Mouse (Mus musculus): ENCODE results near the gene Rasa3. TPM values are rescaled to one million over a fixed set of nuclear protein-coding genes. Genes with fewer than 3 reads are reported as not detected.
A peak's percentile ranks its signal among the peaks of the same experiment; 100 is the strongest.

Gene Rasa3
- polyA plus RNA-seq, 1 experiment from 2014 or later = 20.9 TPM

DNA sequence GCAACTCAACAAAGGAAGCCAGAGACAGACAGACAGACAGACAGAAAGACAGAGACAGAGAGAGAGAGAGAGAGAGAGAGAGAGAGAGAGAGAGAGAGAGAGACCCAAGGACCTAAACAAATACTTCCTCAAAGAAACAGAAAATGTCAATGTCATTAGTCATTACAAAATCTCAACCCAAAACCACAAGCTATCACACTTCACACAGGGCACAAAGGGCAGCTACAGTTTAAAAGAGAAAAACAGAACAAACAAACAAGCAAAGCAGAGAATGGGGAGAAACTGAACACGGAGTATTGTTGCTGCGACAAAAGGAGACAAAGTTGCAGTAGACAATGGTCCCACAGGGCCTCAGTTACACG is 28.3 kb downstream of the Rasa3 start:
- no peaks in the 10 kb centered on the region for H3K9me3 ChIP-seq (ENCODE audit: control insufficient read depth, low read length)
- H3K9ac ChIP-seq (ENCODE audit: low read length) = no peak overlapping the region
- 52% methylated on average over 3 of the region's 3 CpGs for WGBS
- H3K4me3 ChIP-seq (ENCODE audit: control insufficient read depth in 1 of 2, insufficient read depth in 1 of 2, low read depth in 1 of 2, low read length in 2 of 2) = no peak overlapping the region
- H3K27ac ChIP-seq (replicated peaks in 1 of 2; ENCODE audit: control insufficient read depth in 1 of 2, insufficient read depth in 1 of 2, low read depth in 2 of 2, low read length in 2 of 2) = peak overlapping the region; percentile 86 to 92
- H3K4me1 ChIP-seq (ENCODE audit: control insufficient read depth in 2 of 2, insufficient read depth in 2 of 2, low read length in 2 of 2) = peaks cover 51 to 66% of the 10 kb centered on the region in 2 experiments
- H3K4me2 ChIP-seq (ENCODE audit: low read length) = peak overlapping the region; percentile 19; the same call in 1 of the 2 replicates
- H3K27me3 ChIP-seq (ENCODE audit: control insufficient read depth, insufficient read depth, low read length) = no peaks in the 10 kb centered on the region
- ATAC-seq (ENCODE audit: insufficient number of reproducible peaks, insufficient read depth, low FRiP score, low read depth) = no peak
- H3K36me3 ChIP-seq (ENCODE audit: control insufficient read depth, insufficient read depth, low read length) = no peaks in the 10 kb centered on the region

DNA sequence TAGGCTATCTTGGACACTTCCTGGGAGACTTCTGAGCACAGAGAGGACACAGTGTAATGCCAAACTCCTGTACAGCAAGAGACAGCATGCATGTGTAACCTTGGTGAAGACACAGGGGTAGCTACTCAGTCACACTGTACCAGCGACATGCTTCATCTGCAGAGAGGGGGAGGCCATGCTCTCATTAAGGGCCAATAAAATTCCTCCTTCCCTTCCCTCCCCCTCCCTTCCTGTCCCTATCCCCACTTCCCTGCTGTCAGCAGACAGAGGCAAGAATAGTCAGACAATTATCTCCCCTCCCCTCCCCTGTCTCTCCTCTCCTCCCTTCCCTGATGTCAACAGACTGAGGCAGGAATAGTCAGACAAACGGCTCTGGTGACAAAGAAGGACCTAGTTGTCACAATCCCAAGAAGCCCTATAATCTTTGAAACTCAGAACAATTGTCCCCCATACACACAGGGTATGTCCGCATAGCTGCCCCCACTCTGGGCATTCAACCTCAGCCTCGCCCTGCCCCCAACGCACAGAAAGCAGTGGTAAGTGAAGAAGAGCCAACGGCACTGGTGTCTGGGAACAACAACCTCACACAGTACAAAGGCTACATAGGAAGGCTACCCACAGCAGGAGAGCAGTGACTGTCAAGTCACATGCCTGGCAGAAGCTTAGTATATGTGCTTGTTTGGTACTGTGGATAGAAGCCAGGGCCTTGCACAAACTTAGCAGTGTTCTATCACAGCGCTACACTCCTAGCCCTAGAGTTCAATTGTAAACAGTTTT is 28.8 kb downstream of the Rasa3 start:
- no peaks in the 10 kb centered on the region for H3K36me3 ChIP-seq (ENCODE audit: control insufficient read depth, insufficient read depth, low read length)
- no peaks in the 10 kb centered on the region for H3K9me3 ChIP-seq (ENCODE audit: control insufficient read depth, low read length)
- peak overlapping the region; percentile 19 for H3K4me2 ChIP-seq (ENCODE audit: low read length)
- H3K4me1 ChIP-seq (ENCODE audit: control insufficient read depth in 2 of 2, insufficient read depth in 2 of 2, low read length in 2 of 2) = peaks cover 50 to 66% of the 10 kb centered on the region in 2 experiments
- peak overlapping the region; percentile 86 to 92 for H3K27ac ChIP-seq (replicated peaks in 1 of 2; ENCODE audit: control insufficient read depth in 1 of 2, insufficient read depth in 1 of 2, low read depth in 2 of 2, low read length in 2 of 2)
- H3K4me3 ChIP-seq (ENCODE audit: control insufficient read depth in 1 of 2, insufficient read depth in 1 of 2, low read depth in 1 of 2, low read length in 2 of 2) = no peak overlapping the region
- H3K27me3 ChIP-seq (ENCODE audit: control insufficient read depth, insufficient read depth, low read length) = no peaks in the 10 kb centered on the region
- H3K9ac ChIP-seq (ENCODE audit: low read length) = peak overlapping the region; percentile 9; the same call in 1 of the 2 replicates
- WGBS = 16% methylated on average over 7 of the region's 7 CpGs
- ATAC-seq (ENCODE audit: insufficient number of reproducible peaks, insufficient read depth, low FRiP score, low read depth) = peak; percentile 63

DNA sequence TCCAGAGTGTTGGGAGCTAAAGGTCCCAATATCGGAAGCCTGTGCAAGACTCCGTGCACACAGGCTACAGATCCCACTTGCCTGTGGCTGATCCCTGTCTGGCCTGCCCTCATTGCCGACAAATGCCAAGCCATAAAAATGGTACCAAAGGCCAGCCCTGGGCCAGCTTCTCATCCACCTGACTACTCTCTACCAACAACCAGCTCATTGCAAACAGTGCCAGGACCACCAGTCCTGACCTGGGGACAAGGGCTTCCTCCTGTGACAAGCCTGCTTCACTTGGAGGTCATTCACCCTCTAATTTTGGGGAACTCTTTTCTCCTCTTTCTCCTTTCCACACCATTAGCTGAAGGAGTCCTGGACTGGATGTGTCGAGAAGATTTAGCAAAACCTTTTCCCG is 29.8 kb downstream of the Rasa3 start:
- ATAC-seq (ENCODE audit: insufficient number of reproducible peaks, insufficient read depth, low FRiP score, low read depth) = no peak
- H3K4me3 ChIP-seq (ENCODE audit: control insufficient read depth in 1 of 2, insufficient read depth in 1 of 2, low read depth in 1 of 2, low read length in 2 of 2) = no peak overlapping the region
- H3K9me3 ChIP-seq (ENCODE audit: control insufficient read depth, low read length) = no peaks in the 10 kb centered on the region
- no peak overlapping the region for H3K4me2 ChIP-seq (ENCODE audit: low read length)
- H3K27me3 ChIP-seq (ENCODE audit: control insufficient read depth, insufficient read depth, low read length) = no peaks in the 10 kb centered on the region
- H3K36me3 ChIP-seq (ENCODE audit: control insufficient read depth, insufficient read depth, low read length) = no peaks in the 10 kb centered on the region
- H3K27ac ChIP-seq (replicated peaks in 1 of 2; ENCODE audit: control insufficient read depth in 1 of 2, insufficient read depth in 1 of 2, low read depth in 2 of 2, low read length in 2 of 2) = 0 out of 4 replicates have a peak overlapping the region, but pooled peaks of 1 of the 2 experiments have one; percentile 86
- H3K4me1 ChIP-seq (ENCODE audit: control insufficient read depth in 2 of 2, insufficient read depth in 2 of 2, low read length in 2 of 2) = peaks cover 50 to 71% of the 10 kb centered on the region in 2 experiments
- WGBS = 84% methylated on average over 5 of the region's 5 CpGs
- no peak overlapping the region for H3K9ac ChIP-seq (ENCODE audit: low read length)

DNA sequence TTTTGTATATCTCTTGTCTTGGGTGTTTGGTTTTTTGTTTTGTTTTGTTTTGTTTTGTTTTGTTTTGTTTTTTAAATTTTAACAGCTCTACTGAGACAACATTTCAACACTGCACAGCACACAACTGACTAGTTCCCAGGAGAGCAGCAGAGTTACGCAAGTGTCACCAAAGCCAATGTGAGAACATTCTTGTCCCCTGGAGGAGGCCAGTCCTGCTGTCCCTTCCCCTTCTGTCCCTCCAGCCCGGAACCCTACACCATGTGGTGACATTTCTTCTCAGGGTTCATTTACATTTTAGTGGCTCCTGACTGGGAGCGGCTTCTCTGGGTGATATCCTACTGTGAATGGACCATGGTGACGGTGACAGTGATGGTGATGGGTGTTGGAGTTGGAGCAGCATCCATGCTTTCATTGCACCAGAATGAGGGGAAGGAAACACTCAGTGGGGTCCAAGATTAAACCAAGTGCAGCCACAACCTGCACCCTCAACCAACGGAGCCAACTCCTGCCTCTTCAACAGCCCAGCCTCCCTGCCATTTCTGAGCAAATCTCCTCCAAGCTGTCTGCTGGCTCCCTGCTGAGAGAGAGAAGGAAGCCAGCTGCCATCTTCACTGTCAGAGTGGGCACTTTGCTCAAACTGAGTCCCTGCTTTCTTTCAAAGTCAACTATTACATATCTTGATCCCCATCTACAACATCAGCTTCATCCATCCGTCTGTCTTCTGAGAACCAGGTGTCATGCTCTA is 32.3 kb downstream of the Rasa3 start:
- no peaks in the 10 kb centered on the region for H3K9me3 ChIP-seq (ENCODE audit: control insufficient read depth, low read length)
- no peaks in the 10 kb centered on the region for H3K27me3 ChIP-seq (ENCODE audit: control insufficient read depth, insufficient read depth, low read length)
- ATAC-seq (ENCODE audit: insufficient number of reproducible peaks, insufficient read depth, low FRiP score, low read depth) = no peak
- H3K4me3 ChIP-seq (ENCODE audit: control insufficient read depth in 1 of 2, insufficient read depth in 1 of 2, low read depth in 1 of 2, low read length in 2 of 2) = no peak overlapping the region
- 0 out of 2 replicates have a peak overlapping the region, but pooled peaks have one; percentile 16 for H3K9ac ChIP-seq (ENCODE audit: low read length)
- no peaks in the 10 kb centered on the region for H3K36me3 ChIP-seq (ENCODE audit: control insufficient read depth, insufficient read depth, low read length)
- peak overlapping the region; percentile 65 to 86 for H3K27ac ChIP-seq (replicated peaks in 1 of 2; ENCODE audit: control insufficient read depth in 1 of 2, insufficient read depth in 1 of 2, low read depth in 2 of 2, low read length in 2 of 2)
- WGBS = 49% methylated on average over 6 of the region's 6 CpGs
- peaks cover 41 to 56% of the 10 kb centered on the region in 2 experiments for H3K4me1 ChIP-seq (ENCODE audit: control insufficient read depth in 2 of 2, insufficient read depth in 2 of 2, low read length in 2 of 2)
- H3K4me2 ChIP-seq (ENCODE audit: low read length) = no peak overlapping the region; the same call in 1 of the 2 replicates

DNA sequence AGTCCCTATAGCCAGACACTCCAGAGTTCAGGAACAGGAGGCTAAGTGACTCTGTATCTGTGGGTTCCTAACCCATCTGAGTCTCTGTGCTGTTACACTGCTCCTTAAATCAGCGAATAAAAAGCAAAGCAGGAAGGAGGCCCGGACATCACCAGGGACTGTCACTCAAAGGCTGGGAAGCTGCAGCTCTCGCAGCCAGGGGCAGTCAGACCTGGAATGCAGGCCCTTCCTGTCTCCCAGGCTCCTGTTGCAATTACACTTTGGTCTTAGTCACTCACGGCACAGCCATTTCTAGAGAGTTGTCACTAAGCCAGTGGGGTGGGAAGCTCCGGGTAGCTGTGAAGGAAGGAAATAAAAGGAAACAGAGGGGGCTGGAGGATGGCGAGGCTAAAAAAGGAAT is 33.2 kb downstream of the Rasa3 start:
- Histone ChIP-seq H3K4me3 (ENCODE audit: control insufficient read depth in 1 of 2, insufficient read depth in 1 of 2, low read depth in 1 of 2, low read length in 2 of 2) (no peak overlapping the region), H3K27ac (replicated peaks in 1 of 2; ENCODE audit: control insufficient read depth in 1 of 2, insufficient read depth in 1 of 2, low read depth in 2 of 2, low read length in 2 of 2) (peak overlapping the region; percentile 65 to 86), H3K9me3 (ENCODE audit: control insufficient read depth, low read length) (no peaks in the 10 kb centered on the region), H3K4me2 (ENCODE audit: low read length) (peak overlapping the region; percentile 41), H3K4me1 (ENCODE audit: control insufficient read depth in 2 of 2, insufficient read depth in 2 of 2, low read length in 2 of 2) (peaks cover 33 to 47% of the 10 kb centered on the region in 2 experiments), H3K9ac (ENCODE audit: low read length) (peak overlapping the region; percentile 51), H3K36me3 (ENCODE audit: control insufficient read depth, insufficient read depth, low read length) (no peaks in the 10 kb centered on the region), H3K27me3 (ENCODE audit: control insufficient read depth, insufficient read depth, low read length) (no peaks in the 10 kb centered on the region)
- ATAC-seq (ENCODE audit: insufficient number of reproducible peaks, insufficient read depth, low FRiP score, low read depth) = peak; percentile 50; the same call in 1 of the 2 replicates
- WGBS = 2% methylated on average over 6 of the region's 6 CpGs

DNA sequence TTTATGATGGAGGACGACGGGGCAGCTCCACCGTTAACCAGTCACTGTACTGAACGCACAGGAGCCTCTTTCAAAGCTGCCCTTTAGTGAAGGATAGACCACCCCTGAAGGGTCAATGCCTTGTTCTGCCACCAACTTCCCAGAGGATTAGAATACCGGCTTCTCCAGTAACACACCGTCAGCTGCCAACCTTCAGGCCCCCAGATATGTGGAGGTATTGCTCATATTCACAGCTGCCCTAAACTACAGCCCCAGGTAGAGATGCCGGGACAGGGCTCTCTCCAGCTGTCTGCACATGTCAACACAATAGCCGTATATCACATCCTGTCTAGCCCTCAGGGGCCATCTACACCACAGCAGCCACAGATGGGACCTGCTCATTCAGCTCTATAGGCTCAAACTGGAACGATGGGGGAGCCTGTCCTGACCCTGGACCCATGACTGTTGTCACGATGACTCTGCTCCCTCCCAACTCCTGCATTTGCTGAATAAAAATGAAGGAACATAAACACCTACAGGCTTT is 34.7 kb downstream of the Rasa3 start:
- Histone ChIP-seq H3K36me3 (ENCODE audit: control insufficient read depth, insufficient read depth, low read length) (no peaks in the 10 kb centered on the region), H3K9ac (ENCODE audit: low read length) (no peak overlapping the region), H3K27ac (replicated peaks in 1 of 2; ENCODE audit: control insufficient read depth in 1 of 2, insufficient read depth in 1 of 2, low read depth in 2 of 2, low read length in 2 of 2) (no peak overlapping the region), H3K4me1 (ENCODE audit: control insufficient read depth in 2 of 2, insufficient read depth in 2 of 2, low read length in 2 of 2) (peaks cover 25 to 39% of the 10 kb centered on the region in 2 experiments), H3K27me3 (ENCODE audit: control insufficient read depth, insufficient read depth, low read length) (no peaks in the 10 kb centered on the region), H3K4me2 (ENCODE audit: low read length) (no peak overlapping the region), H3K9me3 (ENCODE audit: control insufficient read depth, low read length) (no peaks in the 10 kb centered on the region), H3K4me3 (ENCODE audit: control insufficient read depth in 1 of 2, insufficient read depth in 1 of 2, low read depth in 1 of 2, low read length in 2 of 2) (no peak overlapping the region)
- no peak for ATAC-seq (ENCODE audit: insufficient number of reproducible peaks, insufficient read depth, low FRiP score, low read depth)
- 74% methylated on average over 10 of the region's 10 CpGs for WGBS

DNA sequence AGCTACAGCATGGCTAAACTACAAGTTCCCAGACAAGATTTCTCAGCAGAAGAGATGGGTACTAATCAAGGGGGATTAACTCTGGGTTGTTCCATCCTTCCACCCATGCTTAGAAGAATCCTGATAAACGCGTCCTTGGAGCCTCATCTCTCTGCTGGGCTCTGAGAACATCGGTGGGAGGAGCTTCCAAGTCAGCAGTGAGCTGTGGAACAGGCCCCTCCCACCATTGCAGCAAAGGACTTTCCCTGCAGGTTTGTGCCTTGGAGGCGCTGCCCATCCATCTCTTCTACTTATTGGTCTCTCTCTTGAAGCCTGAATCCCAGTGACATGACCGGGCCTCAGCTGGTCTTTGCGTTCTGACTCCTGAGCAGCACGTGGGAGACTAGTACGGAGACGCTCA is 36.2 kb downstream of the Rasa3 start:
- H3K9me3 ChIP-seq (ENCODE audit: control insufficient read depth, low read length) = no peaks in the 10 kb centered on the region
- no peaks in the 10 kb centered on the region for H3K27me3 ChIP-seq (ENCODE audit: control insufficient read depth, insufficient read depth, low read length)
- no peak overlapping the region for H3K9ac ChIP-seq (ENCODE audit: low read length)
- H3K27ac ChIP-seq (replicated peaks in 1 of 2; ENCODE audit: control insufficient read depth in 1 of 2, insufficient read depth in 1 of 2, low read depth in 2 of 2, low read length in 2 of 2) = no peak overlapping the region
- 67% methylated on average over 9 of the region's 9 CpGs for WGBS
- H3K36me3 ChIP-seq (ENCODE audit: control insufficient read depth, insufficient read depth, low read length) = no peaks in the 10 kb centered on the region
- no peak overlapping the region for H3K4me2 ChIP-seq (ENCODE audit: low read length)
- ATAC-seq (ENCODE audit: insufficient number of reproducible peaks, insufficient read depth, low FRiP score, low read depth) = no peak
- H3K4me1 ChIP-seq (ENCODE audit: control insufficient read depth in 2 of 2, insufficient read depth in 2 of 2, low read length in 2 of 2) = peaks cover 23 to 37% of the 10 kb centered on the region in 2 experiments
- H3K4me3 ChIP-seq (ENCODE audit: control insufficient read depth in 1 of 2, insufficient read depth in 1 of 2, low read depth in 1 of 2, low read length in 2 of 2) = no peak overlapping the region
